Mouse (Mus musculus) 3134 (cell line): ENCODE measurements at regions not wholly inside any gene's neighbourhood (a gene's known extent, or its start where the extent isn't known, plus 50 kb on each side); places are given as distances from the start of the nearest gene placed in this dataset.
"Not testable (repeated sequence)": the region's sequence is repeated elsewhere in the genome, so short reads cannot be mapped to it uniquely, and the experiment has no call there.

Experiments used
- DNase-seq: peaks from one replicate; pipeline ENCODE4 v3.0.0-alpha.2; 2011; ENCODE audit warnings: low spot score; ENCODE audit not compliant: insufficient read length; ENCODE audit errors: extremely low read depth

DNA sequence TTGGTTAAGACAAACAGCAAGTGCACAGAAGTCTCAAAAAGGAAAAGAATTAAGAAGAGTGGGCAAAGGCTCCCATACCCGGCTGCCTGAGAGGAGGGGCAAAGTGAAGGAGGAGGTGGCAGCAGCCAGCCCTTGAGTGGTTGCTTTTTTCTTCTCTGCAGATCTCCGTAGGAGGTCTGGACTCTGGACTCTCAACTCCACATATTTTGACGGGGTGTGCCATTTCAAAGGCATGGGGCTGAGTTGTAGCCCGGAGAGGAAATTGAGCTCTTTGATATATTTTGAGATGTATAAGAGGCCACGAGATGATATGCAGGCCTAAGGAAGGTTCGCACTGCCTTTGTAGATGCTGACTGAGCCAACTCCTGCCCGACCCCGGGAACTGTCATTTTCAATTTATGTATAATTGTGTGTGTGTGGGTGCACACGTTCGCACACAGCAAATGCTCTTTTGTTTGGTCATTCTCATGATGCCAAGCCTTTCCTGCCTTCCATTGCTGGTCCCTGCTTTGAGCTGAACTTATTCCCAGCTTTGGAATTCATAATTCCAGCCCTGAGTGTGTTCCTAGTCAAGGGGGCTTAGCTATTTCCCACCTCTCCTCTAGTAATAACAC lies 56.4 kb downstream of the Cxcr4 start:
- no peak for DNase-seq

DNA sequence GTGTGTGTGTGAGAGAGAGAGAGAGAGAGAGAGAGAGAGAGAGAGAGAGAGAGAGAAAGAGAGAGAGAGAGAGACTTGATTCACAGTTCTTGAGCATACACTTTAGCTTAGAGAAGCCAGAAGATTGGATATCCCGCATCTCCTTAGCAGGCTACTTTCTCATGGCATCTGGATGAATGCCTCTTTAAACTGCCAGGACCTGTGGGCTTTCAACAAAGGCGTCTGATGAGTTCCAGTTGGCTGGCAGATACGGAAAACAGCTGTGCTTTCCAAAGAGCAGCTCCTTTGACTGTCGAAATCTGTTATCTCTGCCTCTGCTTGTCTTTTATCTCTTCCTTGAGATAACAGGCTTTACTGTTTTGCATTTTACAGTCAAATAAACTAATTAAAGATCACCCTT lies 59.5 kb downstream of the Cxcr4 start:
- DNase-seq = no peak

GRCm38 (mm10) chr1:128529808-128530545 lies 62.1 kb downstream of the Cxcr4 start:
- DNase-seq = no peak

DNA sequence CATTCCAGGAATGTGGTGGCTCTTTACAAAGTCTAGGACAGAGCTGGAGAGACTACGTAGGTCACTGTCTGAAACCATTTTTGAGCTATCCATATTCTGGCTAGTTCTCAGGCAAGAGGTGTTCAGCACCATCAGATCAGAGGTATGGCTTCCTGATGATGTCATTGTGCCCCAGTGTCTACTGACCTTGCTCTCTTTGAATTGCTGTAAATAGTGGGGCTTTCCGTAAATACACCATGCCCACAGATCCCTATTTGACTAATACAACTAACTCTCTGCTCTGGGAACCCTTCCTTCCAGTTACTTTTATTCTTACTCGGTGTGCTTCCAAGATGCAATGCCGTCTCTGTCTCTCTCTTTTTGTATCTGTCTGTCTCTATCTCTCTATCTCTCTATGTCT lies 72.9 kb downstream of the Cxcr4 start:
- DNase-seq = no peak

DNA sequence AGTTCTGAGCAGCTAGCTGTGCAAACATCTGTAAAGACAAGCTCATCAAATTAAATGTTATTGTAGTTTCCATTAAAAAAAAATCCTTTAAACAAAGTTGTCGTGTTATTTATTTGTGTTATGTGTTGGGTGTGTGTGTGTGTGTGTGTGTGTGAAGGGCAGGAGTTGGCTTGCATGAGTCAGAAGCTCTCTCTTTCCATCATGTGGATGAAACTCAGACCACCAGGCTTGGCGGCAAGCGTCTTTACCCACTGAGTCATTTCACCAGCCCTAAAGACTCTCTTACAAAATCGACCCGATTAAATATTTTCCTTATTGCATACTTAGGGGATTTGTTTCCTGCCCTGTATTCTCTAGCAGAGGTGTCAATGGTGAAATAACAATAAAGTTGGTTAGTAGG lies 73.6 kb downstream of the Cxcr4 start:
- no peak for DNase-seq

DNA sequence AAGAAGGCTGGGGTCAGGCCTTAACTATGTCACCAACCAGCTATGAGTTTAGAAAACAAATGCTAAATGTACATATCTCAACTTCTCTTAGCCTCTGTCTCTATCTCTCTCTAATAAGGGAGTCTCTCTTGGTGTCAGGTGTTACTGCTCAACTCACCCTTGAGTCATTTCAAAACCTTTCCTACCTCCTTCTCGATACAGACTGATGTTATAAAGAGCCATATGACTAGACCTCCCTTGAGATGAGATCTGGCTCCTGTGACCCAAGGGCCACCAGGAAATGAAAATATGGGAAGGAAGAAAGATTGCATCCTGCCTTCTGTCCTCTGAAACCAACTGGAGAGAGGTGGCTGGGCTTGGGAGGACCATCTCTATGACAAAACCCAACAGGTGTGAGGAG lies 74.7 kb downstream of the Cxcr4 start:
- no peak for DNase-seq

- no peak for DNase-seq
These were observed 77.8 kb downstream of the Cxcr4 start for GRCm38 (mm10) chr1:128514327-128514726.

GRCm38 (mm10) chr1:128513911-128514310 lies 78.2 kb downstream of the Cxcr4 start:
- no peak for DNase-seq

DNA sequence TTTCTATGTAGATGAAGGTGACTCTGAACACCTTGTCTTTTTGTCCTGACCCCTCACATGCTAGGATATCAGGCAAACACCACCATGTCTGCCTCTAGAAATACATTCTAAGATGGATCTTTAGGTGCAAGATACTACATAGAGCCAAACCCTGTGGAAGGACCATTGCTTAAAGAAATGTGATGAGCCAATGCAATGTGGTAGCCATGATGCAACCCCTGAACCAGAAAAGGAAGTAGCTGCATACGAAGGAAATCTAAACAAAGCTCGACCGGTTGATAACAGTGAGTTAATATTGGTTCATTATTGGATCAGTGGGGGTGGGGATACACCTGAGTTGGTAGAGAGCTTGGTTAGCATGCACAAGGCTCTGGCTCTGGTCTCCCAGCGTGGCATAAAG lies 78.9 kb downstream of the Cxcr4 start:
- DNase-seq = no peak

DNA sequence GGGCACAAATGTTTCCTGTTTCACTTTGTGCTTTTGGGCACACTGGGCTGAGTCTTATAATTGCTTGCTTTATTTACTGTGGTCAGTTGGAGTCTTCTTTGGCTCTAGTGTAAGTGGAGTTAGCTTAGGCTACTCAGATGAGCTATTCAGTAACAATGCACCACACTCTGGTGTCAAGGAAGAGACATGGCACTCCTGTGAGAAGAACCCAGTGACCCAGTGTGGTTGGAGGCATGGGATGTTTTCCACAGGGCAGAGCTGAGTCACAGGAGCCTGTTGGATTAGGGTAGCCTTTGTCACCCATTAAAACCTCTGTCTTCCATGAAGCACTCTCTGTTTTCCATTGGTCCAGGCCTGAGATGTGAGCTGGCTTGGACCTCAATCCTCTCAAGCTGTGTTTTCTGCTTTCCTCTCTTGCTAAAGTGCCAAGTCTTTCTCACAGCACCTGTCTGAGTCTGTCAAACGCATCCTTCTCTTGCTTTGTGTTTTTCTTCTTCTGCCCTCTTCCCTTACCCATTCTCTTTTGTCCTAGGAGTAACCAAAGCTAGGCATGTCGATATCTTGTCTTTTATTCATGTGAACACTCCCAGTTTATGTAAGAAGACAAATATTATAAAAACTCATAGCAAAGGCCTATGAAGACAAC lies 83.2 kb downstream of the Cxcr4 start:
- DNase-seq = peak; percentile 8

DNA sequence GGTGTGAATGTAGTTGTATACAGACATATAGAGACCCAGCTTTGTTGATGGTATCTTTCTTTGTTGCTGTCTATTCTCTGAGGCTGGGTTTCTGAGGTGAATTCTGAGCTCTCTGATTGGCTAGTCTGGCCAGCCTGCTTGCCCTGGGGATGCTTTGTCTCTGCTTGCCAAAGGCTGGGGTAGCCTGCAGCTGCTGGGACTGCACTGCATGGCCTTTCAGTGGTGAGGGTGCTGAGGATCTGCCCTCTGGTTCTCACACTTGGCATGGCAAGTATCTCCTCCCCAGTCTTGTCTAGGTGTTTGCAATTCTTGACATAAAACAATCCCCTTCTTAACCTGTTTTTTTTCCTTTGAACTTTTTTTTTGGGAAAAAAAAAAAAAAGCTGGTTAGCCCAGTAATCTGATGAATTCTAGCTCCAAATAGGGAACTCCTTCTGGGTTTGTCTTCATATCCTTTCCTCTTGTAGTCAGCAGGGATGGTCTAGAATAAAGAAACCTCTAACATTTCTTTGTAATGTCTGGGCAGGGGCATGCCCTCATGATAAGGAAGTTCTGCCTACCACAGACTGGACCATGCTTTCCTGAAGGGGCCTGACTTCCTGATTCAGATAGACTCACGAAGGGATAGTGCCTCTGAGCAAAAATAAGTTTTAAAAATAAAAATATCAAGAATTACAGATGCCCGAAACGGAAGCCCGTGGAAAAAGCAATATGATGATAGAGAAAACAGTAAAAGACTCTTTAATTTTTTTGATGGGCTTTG lies 85.4 kb downstream of the Cxcr4 start:
- no peak for DNase-seq

GRCm38 (mm10) chr1:128504371-128504770 lies 87.2 kb upstream of the Dars start:
- no peak for DNase-seq

DNA sequence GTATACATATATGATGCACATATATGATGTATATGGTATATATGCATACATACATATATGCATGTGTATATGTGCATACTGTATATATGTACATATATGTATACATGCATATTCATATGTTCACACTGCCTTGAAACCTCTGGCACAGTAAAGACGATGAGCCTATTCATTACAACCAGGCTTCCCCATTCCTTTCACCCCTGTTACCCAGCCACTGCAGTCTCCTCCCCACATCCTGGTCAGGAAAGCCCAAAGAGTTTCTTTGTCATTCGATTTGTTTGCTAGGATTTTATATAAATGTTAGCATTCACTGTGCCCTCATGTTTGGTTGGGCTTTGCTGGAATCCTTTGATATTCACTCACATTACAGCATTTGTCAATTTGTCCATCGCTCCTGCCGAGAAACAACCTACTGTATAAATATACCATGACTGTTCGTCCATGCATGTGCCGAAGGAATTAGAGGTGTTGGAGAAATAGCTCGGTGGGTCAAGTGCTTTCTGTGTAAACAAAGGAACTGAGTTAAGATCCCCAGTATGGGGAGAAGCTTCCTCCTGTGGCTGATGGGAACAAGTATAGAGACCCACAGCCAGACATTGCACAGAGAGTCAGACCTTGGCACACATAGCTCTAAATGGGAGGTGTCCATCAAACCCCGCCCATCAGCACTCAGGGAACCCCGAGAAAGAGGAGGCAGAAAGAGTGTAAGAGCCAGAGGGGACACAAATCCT lies 81.0 kb upstream of the Dars start:
- no peak for DNase-seq

DNA sequence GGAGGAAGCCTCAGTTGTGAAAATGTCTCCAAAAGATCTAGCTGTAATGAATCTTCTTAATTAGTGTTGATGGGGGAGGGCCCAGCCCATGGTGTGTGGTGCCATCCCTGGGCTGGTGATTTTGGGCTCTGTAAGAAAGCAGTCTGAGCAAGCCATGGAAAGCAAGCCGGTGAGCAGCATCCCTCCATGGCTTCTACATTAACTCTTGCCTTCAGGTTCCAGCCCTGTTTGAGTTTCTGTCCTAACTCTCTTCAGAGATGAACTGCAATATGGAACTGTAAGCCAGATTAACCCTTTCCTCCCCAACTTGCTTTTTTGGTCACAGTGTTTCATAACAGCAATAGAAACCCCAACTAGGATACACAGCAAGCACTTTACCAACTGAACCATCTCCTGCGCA lies 75.1 kb upstream of the Dars start:
- no peak for DNase-seq

- DNase-seq = not testable (repeated sequence)
These were observed 70.0 kb upstream of the Dars start for GRCm38 (mm10) chr1:128487181-128487580.

GRCm38 (mm10) chr1:128478376-128478775 lies 61.2 kb upstream of the Dars start:
- DNase-seq = no peak

DNA sequence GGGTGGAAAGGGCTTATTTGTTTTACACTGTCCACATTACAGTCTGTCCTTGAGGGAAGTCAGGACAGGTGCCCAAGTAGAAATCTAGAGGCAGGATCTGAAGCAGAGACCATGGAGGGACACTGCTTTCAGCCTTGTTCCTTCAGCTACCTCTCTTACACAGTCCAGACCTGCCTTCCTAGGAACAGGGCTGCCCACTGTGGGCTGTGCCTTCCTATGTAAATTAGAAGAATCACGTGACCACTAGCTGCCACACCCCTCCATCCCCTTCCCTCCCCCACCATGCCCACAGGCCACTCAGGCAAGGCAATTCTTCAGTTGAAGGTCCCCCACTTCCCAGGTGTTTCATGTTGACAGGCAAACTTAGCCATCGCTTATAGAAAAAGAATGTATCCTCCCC lies 60.5 kb upstream of the Dars start:
- DNase-seq = no peak

- DNase-seq = no peak
These were observed 55.6 kb upstream of the Dars start for GRCm38 (mm10) chr1:128472713-128473230.

DNA sequence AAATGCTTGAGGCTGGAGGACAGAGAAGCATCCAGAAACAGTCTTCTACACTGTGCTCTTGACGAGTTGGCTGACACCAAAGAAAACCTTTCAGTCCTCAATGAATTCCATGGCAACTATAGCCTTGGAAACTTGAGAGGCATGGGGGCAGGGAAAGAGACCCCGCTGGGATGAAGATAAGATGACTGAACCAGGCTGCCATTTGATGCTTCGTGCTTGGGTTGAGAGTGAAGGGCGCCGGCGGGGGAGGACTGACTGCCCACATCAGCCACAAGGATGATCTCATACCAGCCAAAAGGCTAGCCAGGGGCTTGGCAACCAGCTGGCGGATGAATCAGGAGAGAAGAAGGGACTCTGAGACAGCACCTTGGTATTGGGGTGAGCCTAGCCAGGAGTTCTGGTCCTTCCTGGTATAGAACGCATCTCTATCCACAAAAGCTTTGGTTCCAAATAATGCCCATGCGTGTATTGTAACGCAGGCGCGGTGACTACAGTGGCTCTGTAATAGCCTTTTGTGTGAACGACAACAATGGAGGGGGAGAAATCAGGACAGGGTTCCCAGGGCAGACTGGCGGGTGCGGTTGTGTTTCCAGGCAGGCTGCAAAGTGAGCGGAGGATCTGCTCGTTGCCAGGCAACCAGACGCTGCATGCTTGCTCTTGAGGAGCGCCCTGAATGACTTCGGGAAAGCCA lies 55.0 kb upstream of the Dars start:
- DNase-seq = peak; percentile 71

- DNase-seq = no peak
These were observed 53.6 kb upstream of the Dars start for GRCm38 (mm10) chr1:128470786-128471185.
